Mouse (Mus musculus): ENCODE data around the gene Ackr3.

DNA sequence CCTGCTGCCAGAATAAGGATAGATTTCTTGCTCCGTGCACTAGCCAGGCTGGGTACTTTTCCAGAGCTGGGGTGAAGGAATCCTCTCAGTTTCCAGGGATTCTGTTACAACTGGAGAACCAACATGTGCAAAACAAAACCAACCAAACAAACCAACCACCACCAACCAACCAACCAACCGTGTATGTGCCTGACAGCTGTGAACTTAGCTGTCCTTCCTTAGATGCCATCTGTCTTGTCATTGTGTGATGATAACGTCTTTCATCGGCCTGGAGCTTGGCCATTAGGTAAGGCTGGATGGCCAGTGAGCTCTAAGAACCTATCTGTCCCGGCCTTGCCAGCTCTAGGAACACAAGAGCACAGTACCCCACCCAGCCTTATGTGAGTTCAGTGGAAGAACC is 16.9 kb upstream of the Ackr3 start:
- TF ChIP-seq EP300 (optimal IDR thresholded peaks at IDR 0.05) (no peak), CTCF (IDR thresholded peaks at IDR 0.05; ENCODE audit: low read depth) (no peak)
